Mouse (Mus musculus): ENCODE data around the gene Ugt3a1.
"Not testable (repeated sequence)": the region's sequence is repeated elsewhere in the genome, so short reads cannot be mapped to it uniquely, and the experiment has no call there.

Gene Ugt3a1

DNA sequence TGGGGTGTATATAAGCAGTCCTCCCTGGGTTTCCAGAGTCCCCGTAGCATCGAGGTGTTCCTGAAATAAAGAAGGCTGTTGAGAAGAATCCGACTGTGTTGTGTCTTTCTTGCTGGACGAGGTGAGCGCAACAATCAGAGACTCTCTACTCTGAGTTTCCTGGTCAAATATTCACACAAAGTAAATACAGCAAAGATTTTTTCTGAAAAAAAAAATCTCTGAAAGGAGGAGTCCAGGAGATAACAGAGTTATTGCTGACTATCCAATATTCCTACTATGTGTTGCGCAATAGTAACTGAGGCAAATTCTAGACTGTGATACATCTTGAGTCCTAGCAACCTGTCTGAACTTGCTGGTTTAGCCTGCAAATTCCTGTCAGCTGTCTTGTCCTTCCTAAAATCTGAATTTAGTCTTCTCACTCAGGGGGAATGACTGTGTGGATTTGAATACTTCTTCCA is at the start of gene Ugt3a1:
TSS of gene Ugt3a1 (plus strand) at position 51 of the 458 bp plus-strand sequence.
- no peak for DNase-seq

DNA sequence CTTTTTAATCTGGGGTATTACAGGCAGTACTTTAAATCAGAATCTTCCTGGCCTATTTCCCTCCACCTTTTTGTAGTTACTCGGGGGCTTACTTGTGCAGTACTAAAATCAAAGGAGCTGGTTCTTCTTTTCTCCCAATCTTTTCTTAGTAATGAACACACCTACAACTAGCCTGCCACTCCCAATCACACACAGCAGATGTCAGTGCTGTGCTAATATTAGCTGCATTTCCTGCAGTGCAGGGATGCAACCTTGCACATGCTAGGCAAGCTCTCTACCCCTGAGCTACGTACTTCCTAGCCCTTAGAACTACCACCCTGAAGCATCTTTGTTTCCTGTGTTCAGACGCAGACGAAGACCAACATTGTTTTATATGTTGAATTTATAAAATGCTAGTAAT is 45.8 kb upstream of the Ugt3a1 start:
- not testable (repeated sequence) for DNase-seq

DNA sequence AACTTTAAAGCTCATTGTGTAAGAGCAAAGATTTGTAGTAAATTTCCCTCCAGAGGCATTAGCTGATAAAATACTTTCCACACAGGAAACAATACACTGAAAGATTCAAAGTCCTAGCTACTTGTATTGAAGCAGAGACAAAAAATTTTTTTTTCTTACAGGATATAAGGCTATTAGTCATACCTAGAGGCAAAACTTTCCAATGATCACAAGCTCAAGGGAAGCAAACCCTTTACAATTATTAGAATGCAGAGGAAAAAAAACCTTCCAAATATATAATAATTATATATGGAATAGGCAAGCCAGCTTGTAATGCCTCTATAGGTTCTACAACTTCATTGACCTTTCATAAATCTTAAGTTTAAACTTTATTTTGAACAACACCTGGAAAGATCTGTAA is 30.3 kb upstream of the Ugt3a1 start:
- DNase-seq, result no peak

DNA sequence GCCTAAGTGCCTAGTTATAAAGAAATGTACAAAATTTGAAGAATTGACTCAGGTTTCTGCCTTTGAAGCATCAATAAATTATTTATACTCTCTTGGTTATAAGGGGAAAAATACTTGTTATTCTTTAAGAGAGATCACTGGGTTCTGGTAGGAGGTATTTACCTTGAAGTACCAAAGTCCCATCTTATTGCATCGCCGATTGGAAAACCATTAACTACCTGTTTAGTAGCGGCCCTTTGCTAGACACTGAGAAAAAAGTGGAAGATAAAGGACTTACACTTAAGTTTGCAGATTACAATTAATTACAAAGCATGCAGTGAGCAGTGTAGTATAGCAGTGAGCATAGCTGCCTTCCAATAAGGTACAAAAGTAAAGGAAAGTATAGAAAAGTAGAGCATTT is 23.8 kb upstream of the Ugt3a1 start:
- no peak for DNase-seq

DNA sequence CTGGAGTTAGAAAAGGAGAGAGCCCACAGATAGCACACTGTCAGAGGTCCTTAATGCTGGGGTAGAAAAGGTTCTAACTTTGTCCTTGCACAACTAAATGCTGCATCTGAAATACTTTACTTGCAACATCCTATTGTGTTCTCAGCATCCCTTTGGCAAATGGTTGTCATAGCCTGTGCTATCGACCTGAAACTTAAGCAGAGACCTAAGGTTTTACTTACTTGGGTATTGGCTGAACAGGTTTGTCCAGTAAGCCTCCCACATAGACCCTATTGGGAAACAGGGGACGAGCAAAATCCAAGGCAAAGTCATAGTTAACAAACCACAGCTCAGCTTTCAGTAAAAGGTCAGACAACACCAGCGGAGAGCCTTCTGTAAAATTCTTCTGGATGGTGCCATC is 16.1 kb upstream of the Ugt3a1 start:
- no peak for DNase-seq

DNA sequence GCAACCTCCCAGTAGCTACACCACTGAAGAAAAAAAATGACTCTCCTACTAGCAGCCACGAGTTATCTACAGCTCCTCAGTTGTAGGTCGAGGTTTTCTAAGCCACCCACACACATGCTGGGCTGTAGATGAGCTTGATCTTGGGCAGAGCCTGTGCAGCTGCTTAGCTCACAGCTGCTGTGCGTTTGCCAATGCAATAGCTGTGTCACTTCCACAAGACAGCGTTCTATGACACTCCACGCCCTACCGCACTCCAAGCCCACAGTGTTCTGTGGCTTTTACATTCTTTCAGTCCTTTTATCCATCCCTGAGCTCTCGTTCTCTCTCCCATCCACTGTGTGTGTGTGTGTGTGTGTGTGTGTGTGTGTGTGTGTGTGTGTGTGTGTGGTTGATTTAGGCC is 4.8 kb upstream of the Ugt3a1 start:
- DNase-seq, result no peak

DNA sequence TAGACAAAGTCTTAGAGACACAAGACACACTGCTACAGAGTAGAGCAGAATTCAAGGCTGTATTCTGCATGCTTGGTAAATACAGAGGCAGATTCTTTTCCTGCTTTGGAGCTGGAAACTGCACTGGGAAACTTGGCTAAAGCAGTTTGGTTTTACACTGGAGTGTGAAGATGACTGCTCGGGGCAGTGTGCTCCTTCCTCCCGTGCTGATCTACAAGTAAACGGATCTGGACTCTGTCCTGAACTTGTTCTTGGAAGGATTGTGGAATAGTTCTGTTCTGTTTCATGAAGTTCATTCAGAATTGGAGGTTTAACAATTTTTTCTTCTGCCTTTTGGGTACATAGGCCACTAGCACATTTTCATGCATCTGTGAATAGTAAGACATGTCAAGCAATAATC is 2.3 kb downstream of the Ugt3a1 start:
- no peak for DNase-seq

DNA sequence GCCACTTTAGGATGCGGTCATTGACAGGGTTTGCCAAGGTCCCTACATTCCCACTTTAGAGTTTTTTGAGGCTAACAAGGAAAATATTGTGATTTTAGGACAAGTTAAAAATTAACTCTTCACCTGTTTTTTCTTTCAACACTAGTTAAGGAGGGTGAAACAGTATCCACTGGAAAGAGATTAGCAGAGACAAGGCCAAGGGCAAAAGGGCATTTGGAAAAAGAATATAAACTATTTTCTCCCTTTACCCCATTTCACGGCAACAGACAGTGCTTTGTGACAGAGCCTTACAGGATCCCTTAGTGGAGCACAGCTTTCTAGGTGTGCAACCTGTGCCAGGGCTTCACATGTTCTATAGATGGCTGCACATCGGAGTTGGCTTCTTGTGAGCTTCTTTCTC is 2.9 kb downstream of the Ugt3a1 start:
- DNase-seq, result no peak

DNA sequence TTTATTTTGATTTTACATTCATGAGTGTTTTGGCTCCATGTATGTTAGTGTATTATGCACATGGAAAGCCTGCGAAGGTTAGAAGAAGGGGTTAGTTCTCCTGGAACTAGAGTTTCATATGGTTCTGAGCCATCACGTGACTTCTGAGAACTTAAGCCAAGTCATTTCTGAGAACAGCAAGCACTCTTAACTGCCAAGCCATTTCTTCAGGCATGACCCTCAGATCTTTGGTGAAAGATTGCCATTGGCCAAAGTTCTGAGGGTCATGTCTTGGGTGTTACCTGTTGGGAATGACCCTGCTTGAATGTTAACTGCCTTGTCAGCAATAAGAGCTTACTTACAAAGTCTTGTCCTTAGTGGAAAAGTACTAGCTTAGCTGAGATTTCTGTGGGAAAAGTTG is 6.5 kb downstream of the Ugt3a1 start:
- no peak for DNase-seq

DNA sequence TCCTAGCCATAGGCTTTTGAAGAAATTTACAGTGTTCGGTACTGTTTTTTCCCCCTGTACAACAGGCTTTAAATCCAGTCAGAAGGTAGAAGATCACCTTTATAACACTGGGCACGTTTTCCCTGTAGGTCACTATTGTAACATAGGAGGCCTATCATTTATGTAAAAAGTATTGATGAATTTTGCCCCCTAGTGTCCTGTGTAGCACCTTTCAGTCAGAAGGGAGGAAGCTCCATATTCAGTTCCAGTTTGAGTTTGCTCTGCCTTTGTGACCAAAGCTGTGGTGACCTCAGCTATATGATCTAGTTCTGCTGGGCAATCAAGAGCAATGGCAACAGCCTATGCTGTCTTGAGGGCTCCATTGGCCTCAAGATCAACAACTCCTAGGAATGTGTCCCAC is 13.0 kb downstream of the Ugt3a1 start:
- no peak for DNase-seq

DNA sequence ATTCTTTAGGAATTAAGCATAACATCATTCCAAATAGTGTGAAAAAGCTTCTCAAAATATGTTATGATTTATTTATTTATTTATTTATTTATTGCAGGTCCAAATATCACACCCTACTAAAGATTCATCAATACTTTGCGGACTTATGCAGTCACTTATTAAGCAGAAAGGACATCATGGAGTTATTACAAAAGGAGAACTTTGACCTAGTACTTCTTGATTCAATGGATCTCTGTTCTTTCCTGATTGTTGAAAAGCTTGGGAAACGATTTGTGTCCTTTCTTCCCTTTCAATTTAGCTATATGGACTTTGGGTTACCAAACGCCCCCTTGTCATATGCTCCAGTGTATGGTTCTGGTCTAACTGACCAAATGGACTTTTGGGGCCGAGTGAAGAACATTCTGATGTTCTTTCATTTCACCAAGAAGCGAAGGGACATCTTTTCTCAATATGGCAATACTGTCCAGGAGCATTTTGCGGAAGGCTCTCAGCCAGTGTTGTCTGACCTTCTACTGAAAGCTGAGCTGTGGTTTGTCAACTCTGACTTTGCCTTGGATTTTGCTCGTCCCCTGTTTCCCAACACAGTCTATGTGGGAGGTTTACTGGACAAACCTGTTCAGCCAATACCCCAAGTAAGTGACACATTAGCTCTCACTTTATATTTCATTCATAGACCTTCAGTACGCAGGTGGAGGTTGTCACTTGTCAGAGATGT is 29.4 kb downstream of the Ugt3a1 start:
- no peak for DNase-seq

DNA sequence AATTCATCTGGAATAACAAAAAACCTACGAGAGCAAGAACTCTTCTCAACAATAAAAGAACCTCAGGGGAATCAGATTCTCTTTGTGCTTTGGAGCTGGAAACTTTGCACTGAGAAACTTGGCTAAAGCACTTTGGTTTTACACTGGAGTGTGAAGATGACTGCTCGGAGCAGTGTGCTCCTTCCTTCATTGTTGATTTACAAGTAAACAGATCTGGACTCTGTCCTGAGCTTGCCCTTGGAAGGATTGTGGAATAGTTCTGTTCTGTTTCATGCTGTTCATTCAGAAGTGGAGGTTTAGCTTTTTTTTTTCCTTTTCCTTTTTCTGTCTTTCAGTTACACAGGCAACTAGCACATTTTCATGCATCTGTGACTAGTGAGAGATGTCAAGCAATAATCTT is 57.9 kb downstream of the Ugt3a1 start:
- DNase-seq, result no peak

DNA sequence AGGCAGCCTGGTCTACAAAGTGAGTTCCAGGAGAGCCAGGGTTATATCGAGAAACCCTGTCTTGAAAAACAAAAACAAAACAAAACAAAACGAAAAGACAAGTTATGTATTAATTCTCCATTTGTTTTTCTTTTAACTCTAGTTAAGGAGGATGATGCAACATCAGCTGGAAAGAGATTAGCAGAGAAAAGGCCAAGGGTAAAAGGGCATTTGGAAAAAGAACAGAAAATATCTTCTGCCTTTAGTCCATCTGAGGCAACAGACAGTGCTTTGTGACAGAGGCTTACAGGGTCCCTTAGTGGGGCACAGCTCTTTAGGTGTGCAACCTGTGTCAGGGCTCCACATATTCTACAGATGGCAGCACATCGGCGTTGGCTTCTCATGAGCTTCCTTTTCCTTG is 58.7 kb downstream of the Ugt3a1 start, which contains the start of gene Ugt3a2:
TSS of gene Ugt3a2 (plus strand) at position 210 of the 400 bp plus-strand sequence.
- DNase-seq, result no peak

DNA sequence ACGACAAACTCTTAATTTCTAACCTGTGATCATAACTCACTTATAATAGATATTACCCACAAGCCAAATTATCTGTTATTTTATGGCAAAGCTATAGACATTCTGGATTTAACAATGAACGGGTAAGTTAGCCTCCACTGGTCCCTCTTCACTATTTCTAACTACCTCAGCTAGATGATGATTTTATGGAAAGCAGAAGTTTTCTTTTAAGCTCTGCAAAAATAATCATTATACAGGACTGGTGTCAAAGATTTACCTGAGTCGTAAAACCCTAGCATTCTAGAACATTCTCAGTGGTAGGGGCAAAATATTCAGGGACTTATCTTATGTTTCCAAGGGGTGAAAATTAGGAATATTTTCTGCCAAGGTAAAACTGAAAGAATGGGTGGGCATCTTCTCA is 59.9 kb downstream of the Ugt3a1 start:
- DNase-seq, result no peak

DNA sequence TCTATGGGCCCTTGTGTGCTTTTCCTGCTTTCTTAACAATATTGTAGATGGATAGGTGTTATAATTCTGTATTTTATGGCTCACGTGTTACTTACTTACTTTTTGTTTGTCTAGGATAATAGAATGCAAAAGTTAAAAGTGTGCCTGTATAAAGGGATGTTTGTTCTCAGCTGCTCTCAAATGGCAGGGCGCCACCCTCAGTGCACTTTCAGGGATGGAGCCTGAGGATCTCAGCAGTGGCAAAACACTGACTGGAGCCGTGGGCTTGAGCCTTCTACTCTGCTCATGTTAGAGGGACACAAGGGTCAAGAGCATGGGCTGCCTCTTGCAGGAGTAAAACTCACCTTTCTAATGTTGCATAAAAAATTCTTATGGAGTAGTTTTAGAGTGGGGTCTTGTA is 60.3 kb downstream of the Ugt3a1 start:
- DNase-seq, result peak in 1 of 2 experiments; percentile 2

DNA sequence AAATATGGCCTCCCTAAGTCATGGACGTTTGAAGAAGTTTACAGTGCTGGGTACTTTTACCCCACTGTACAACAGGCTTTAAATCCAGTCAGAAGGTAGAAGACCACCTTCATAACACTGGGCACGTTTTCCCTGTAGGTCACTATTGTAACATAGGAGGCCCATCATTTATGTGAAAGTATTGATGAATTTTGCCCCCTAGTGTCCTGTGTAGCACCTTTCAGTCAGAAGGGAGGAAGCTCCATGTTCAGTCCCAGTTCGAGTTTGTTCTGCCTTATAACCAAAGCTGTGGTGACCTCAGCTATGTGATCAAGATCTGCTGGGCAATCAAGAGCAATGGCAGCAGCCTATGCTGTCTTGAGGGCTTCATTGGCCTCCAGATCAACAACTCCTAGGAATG is 72.1 kb downstream of the Ugt3a1 start:
- no peak for DNase-seq

DNA sequence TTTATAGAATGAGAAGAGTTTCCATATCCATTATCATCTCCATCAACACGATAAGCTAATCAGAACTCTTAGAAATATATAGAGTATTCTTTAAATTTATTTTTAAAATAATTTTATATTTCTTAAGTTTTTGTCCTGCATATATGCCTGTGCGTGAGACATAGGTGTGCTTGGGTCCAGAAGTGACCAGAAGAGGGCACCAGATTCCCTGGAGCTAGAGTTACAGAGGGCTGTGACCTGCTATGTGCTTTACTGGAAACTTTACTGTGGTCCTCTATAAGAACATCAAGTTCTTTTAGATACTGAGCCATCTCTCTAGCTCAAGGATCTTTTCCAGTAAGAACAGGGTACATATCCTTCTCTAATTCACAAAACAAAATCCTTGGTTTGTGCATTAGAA is 86.1 kb downstream of the Ugt3a1 start:
- DNase-seq, result no peak

Data from kidney, postnatal 4 days (tissue).